Mouse (Mus musculus): ENCODE results near the gene Ppip5k1. TPM values are rescaled to one million over a fixed set of nuclear protein-coding genes. Genes with fewer than 3 reads are reported as not detected.

Gene Ppip5k1
- polyA plus RNA-seq, 1 experiment from 2014 or later = 8.9 TPM

DNA sequence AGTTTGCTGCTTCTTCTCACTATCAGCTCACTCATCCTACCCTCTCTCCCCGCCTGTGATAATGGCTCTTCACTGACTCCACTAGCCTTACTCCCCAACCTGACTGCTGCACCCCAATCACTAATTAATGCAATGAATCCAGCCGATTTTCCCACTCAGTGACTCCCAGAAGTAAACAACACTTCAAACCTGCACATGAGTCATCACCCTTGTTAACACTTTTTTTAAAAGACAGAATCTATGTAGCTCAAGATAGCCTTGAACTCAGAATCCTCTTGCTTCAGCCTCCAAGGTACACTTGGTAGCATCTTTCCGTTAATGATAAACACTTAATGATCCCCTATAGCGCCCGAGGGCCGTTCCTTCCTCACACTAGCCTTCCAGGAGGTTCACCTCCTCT is 818 bp downstream of the Ppip5k1 start:
- H3K27ac ChIP-seq = peak overlapping the region; percentile 89
- no peaks in the 10 kb centered on the region for H3K9me3 ChIP-seq (replicated peaks)
- peak overlapping the region; percentile 79 for H3K4me3 ChIP-seq
- H3K4me1 ChIP-seq = peaks cover 28% of the 10 kb centered on the region
- 2% methylated on average over 6 of the region's 6 CpGs for WGBS
- no peaks in the 10 kb centered on the region for H3K36me3 ChIP-seq
- no peak for DNase-seq (ENCODE audit: low spot score)
- H3K27me3 ChIP-seq (ENCODE audit: low read depth, poor library complexity, severe bottlenecking) = peaks cover 30% of the 10 kb centered on the region

DNA sequence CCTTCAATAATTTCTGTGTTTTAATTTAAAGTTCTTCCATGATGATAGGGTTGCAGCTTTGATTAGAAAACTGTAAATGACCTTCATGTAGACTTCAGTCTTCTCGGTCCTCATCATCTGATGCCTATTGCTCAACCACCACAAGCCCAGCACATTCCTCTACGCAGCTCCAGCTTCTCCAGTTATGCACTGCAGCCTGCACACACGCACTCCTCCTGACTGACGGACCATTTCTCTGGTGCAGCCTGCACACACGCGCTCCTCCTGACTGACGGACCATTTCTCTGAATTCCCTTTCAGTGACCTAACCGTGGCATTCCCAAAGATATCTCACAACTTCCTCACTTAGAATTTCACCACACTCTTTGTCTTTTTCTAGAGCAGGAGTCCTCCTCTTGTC is 2.0 kb downstream of the Ppip5k1 start:
- H3K36me3 ChIP-seq = no peaks in the 10 kb centered on the region
- 79% methylated on average over 8 of the region's 8 CpGs for WGBS

DNA sequence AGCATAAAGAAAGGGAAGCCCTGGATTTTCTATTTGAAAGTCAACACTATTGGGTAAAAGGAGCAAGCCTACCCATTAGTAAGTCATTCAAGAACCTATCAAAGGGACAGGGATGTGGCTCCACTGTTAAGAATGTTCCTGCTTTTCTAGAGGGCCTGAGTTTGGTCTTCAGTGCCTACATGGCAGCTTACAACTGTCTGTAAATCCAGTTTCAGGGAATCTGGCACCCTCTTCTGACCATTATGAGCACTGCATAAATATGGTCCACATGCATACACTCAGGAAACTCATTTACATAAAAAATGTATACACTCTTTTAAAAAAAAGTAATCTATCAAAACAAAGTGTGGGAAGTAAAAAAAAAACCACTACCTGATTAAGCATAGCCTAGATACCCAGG is 16.1 kb downstream of the Ppip5k1 start:
- DNase-seq (ENCODE audit: low spot score) = no peak

More for the DNA sequence above, 2.0 kb downstream of the Ppip5k1 start:
- peaks cover 20% of the 10 kb centered on the region for H3K4me1 ChIP-seq
- DNase-seq (ENCODE audit: low spot score) = no peak
- H3K27ac ChIP-seq = no peak overlapping the region
- no peak overlapping the region for H3K4me3 ChIP-seq
- H3K9me3 ChIP-seq (replicated peaks) = no peaks in the 10 kb centered on the region
- peaks cover 18% of the 10 kb centered on the region for H3K27me3 ChIP-seq (ENCODE audit: low read depth, poor library complexity, severe bottlenecking)

DNA sequence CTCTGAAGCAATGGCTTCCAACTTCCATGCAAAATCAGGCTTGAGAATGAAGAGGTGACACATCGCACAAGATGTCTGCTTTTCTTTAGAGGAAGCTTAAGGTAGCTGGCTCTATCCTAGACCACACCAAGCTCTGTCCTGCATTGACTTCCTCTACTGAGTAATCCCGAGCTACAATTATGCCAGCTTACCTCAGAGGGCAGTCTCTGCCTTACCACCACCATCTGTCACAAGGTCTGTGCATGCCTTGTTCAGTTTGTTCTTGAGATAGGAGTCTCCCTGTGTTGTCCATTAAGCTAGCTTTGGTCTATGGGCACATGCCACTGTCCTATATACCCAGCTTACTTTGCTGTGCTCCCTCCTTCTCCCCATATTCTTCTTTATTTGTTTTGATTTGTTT is 25.7 kb downstream of the Ppip5k1 start:
- Histone ChIP-seq H3K9me3 (replicated peaks) (no peaks in the 10 kb centered on the region), H3K27me3 (ENCODE audit: low read depth, poor library complexity, severe bottlenecking) (no peaks in the 10 kb centered on the region), H3K4me1 (peaks cover 7% of the 10 kb centered on the region), H3K36me3 (no peaks in the 10 kb centered on the region), H3K4me3 (no peak overlapping the region), H3K27ac (no peak overlapping the region)
- 95% methylated on average over 2 of the region's 2 CpGs for WGBS
- DNase-seq (ENCODE audit: low spot score) = no peak

More for the DNA sequence above, 16.1 kb downstream of the Ppip5k1 start:
- Histone ChIP-seq H3K27ac (no peak overlapping the region), H3K4me3 (no peak overlapping the region), H3K4me1 (no peaks in the 10 kb centered on the region), H3K36me3 (no peaks in the 10 kb centered on the region), H3K27me3 (ENCODE audit: low read depth, poor library complexity, severe bottlenecking) (no peaks in the 10 kb centered on the region), H3K9me3 (replicated peaks) (no peaks in the 10 kb centered on the region)

DNA sequence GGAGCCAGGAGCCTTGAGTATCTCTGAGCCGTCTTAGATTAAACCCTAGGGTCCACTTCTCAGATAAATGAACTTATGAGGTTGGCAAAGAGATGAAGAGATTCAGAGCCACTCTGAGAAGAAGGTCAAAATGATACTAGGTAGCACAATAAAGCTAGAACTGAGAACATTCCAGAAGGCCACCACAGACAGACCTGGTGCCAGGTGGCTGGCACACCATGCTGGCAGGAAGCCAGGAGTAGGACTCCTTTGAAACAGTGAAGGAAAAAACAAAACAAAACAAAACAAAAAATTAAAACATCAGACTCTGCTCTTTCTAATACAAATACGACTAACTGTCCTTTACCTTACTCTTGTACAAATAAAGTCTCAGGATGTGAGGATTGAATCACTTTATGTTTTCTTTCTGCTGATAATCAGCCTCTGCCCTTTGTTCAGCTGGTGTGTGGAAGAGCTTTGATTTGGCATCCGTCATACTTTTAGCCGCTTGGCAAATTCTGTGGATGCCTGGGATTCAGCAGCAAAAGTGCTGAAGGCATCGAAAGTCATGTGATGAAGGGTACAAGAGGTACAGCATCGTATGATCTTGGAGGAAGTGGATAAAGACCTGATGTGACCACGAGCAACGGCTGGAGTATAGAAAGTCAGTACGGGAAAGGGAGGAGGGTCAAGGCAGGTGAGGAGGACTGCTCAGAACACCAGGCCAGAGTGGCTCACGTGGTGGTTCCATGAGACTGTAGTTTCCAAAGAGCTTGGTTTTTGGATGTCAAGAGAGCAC is 31.3 kb downstream of the Ppip5k1 start:
- 88% methylated on average over 10 of the region's 10 CpGs for WGBS
- DNase-seq (ENCODE audit: low spot score) = no peak
- Histone ChIP-seq H3K36me3 (no peaks in the 10 kb centered on the region), H3K27me3 (ENCODE audit: low read depth, poor library complexity, severe bottlenecking) (no peaks in the 10 kb centered on the region), H3K4me1 (peaks cover 7% of the 10 kb centered on the region), H3K27ac (no peak overlapping the region), H3K4me3 (no peak overlapping the region), H3K9me3 (replicated peaks) (no peaks in the 10 kb centered on the region)

DNA sequence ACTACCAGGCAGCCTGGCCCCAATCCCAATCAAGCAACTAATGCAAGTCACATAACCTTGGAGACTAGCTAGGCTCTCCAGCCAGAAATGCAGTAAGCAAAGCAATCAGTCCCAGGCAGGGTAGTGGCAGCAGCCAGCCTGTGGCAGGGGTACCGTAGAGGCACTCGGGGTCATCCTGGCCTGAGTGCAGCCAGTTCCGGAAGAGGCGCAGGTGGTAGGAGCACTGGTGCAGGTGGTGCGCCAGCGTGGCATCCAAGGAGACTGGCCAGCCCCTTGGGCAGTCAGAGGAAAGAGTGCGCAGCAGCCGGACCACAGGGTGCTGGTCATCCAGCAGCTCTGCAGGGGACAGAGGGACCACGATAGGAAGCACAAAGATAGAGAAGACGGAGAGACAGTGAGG is 32.2 kb downstream of the Ppip5k1 start:
- DNase-seq (ENCODE audit: low spot score) = no peak
- H3K4me1 ChIP-seq = peaks cover 7% of the 10 kb centered on the region
- 90% methylated on average over 10 of the region's 10 CpGs for WGBS
- no peaks in the 10 kb centered on the region for H3K27me3 ChIP-seq (ENCODE audit: low read depth, poor library complexity, severe bottlenecking)
- no peak overlapping the region for H3K27ac ChIP-seq
- no peaks in the 10 kb centered on the region for H3K9me3 ChIP-seq (replicated peaks)
- no peaks in the 10 kb centered on the region for H3K36me3 ChIP-seq
- H3K4me3 ChIP-seq = no peak overlapping the region

DNA sequence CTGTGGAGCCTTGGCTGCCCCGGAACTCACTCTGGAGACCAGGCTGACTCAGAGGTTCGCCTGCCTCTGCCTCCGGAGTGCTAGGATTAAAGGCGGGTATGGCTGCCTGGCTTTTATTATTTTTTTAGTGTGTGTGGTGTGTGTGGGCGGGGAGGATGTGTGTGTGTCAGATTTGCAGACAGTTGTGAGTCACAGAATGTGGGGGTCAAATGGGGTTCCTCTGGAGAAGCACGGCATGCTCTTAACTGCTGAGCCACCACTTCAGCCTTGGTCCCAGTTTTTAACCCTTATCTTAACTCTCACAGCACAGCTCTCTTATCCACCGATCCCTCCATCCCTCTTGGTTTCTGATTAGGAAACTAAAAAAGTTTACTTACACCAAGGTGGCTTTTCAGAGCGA is 38.9 kb downstream of the Ppip5k1 start:
- Histone ChIP-seq H3K4me1 (no peaks in the 10 kb centered on the region), H3K27ac (no peak overlapping the region), H3K4me3 (no peak overlapping the region), H3K36me3 (no peaks in the 10 kb centered on the region), H3K9me3 (replicated peaks) (no peaks in the 10 kb centered on the region), H3K27me3 (ENCODE audit: low read depth, poor library complexity, severe bottlenecking) (no peaks in the 10 kb centered on the region)
- WGBS = 76% methylated on average over 8 of the region's 8 CpGs
- DNase-seq (ENCODE audit: low spot score) = no peak

DNA sequence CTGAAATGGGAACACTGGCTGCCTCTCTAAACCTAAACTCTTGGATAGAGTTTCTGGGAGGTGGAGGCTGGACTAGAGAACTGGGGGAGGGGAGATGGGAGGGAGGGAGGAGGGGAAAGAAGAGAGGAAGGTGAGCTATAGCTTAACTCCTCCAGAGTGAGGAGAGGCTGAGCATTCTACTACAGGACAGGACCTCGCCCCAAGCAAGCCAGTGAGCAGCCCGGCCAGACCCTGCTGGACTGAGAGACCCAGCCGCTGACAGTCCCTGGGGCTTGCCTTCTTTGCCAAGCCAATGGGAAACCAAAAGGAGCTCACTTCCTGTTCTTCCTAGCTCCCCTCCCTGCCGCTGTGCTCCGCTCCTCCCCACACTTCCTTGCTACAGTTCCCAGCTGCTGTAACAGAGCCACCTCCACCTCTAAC is 46.2 kb downstream of the Ppip5k1 start:
- no peak overlapping the region for H3K4me3 ChIP-seq
- peaks cover 42% of the 10 kb centered on the region for H3K27me3 ChIP-seq (ENCODE audit: low read depth, poor library complexity, severe bottlenecking)
- 17% methylated on average over 5 of the region's 5 CpGs for WGBS
- peak overlapping the region; percentile 74 for H3K27ac ChIP-seq
- H3K9me3 ChIP-seq (replicated peaks) = no peaks in the 10 kb centered on the region
- H3K36me3 ChIP-seq = peaks cover 3% of the 10 kb centered on the region; the same call in 1 of the 2 replicates
- DNase-seq (ENCODE audit: low spot score) = no peak
- H3K4me1 ChIP-seq = peaks cover 18% of the 10 kb centered on the region

DNA sequence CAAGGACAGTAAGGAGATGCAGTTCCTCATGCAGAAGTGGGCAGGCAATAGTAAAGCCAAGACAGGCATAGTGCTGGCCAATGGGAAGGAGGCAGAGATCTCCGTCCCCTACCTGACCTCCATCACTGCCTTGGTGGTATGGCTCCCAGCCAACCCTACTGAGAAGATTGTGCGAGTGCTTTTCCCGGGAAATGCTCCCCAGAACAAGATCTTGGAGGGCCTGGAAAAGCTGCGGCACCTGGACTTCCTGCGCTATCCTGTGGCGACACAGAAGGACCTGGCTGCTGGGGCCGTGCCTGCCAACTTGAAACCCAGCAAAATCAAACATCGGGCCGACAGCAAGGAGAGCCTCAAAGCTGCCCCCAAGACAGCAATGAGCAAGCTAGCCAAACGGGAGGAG is 55.2 kb downstream of the Ppip5k1 start:
- Histone ChIP-seq H3K9me3 (replicated peaks) (no peaks in the 10 kb centered on the region), H3K4me3 (no peak overlapping the region), H3K27ac (no peak overlapping the region), H3K4me1 (peaks cover 37% of the 10 kb centered on the region), H3K36me3 (peaks cover 3% of the 10 kb centered on the region), H3K27me3 (ENCODE audit: low read depth, poor library complexity, severe bottlenecking) (peaks cover 100% of the 10 kb centered on the region)
- WGBS = 84% methylated on average over 10 of the region's 10 CpGs
- DNase-seq (ENCODE audit: low spot score) = no peak

DNA sequence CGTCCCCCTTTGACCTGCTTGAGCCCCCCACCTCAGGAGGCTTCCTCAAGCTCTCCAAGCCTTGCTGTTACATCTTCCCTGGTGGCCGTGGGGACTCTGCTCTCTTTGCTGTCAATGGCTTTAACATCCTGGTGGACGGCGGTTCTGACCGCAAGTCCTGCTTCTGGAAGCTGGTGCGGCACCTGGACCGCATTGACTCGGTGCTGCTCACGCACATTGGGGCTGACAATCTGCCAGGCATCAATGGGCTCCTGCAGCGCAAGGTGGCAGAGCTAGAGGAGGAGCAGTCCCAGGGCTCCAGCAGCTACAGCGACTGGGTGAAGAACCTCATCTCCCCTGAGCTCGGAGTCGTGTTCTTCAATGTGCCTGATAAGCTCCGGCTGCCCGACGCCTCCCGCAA is 55.7 kb downstream of the Ppip5k1 start:
- Histone ChIP-seq H3K27ac (no peak overlapping the region), H3K36me3 (no peaks in the 10 kb centered on the region; the same call in 1 of the 2 replicates), H3K4me1 (peaks cover 43% of the 10 kb centered on the region), H3K27me3 (ENCODE audit: low read depth, poor library complexity, severe bottlenecking) (peaks cover 99% of the 10 kb centered on the region), H3K9me3 (replicated peaks) (no peaks in the 10 kb centered on the region), H3K4me3 (no peak overlapping the region)
- 83% methylated on average over 17 of the region's 17 CpGs for WGBS
- DNase-seq (ENCODE audit: low spot score) = no peak

DNA sequence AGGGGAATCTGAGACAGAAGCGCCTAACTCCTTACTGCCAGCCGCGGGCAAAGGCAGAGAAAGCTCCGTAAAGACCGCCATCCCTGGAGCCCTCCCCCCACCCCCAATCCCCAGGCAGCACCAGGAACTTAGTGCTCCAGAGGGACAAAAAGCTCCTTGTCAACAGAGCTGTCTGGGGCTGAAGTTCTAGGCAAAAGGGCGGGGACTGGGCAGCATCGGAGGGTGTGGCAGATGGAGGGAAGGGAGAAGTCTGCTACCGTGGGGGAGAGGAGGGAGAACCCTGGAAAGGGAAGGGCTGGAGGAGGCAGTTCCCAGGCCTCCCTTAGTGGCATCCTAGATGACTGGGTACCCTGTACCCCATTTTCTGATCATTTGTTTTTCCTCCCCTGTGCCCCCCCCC is 57.1 kb downstream of the Ppip5k1 start:
- no peak for DNase-seq (ENCODE audit: low spot score)
- Histone ChIP-seq H3K4me1 (peaks cover 52% of the 10 kb centered on the region), H3K27me3 (ENCODE audit: low read depth, poor library complexity, severe bottlenecking) (peaks cover 98% of the 10 kb centered on the region), H3K27ac (no peak overlapping the region), H3K9me3 (replicated peaks) (no peaks in the 10 kb centered on the region), H3K4me3 (peak overlapping the region; percentile 6; the same call in 1 of the 2 replicates), H3K36me3 (no peaks in the 10 kb centered on the region; the same call in 1 of the 2 replicates)
- 7% methylated on average over 8 of the region's 8 CpGs for WGBS

DNA sequence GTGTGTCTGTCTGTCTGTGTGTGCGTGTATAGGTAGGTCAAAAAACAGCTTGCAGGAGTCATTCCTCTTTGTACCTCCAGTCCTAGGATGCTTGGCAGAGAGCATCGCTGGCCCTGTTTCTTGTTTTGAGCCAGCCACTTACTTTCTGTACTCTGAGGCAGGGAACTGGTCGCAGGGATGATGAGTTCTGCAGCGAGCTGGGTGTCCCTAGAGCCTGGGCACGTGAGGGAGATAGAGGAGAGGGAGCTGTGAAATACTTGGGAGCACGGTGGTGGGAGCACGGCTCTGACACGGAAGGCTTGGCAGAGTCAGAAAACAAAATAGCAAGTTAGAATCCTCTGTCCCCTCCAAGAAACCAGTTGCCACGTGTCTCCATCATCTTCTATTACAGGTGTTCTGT is 57.5 kb downstream of the Ppip5k1 start:
- Histone ChIP-seq H3K4me1 (peaks cover 52% of the 10 kb centered on the region), H3K36me3 (no peaks in the 10 kb centered on the region; the same call in 1 of the 2 replicates), H3K27ac (no peak overlapping the region), H3K9me3 (replicated peaks) (no peaks in the 10 kb centered on the region), H3K27me3 (ENCODE audit: low read depth, poor library complexity, severe bottlenecking) (peaks cover 98% of the 10 kb centered on the region), H3K4me3 (peak overlapping the region; percentile 6; the same call in 1 of the 2 replicates)
- WGBS = 8% methylated on average over 9 of the region's 9 CpGs
- no peak for DNase-seq (ENCODE audit: low spot score)

DNA sequence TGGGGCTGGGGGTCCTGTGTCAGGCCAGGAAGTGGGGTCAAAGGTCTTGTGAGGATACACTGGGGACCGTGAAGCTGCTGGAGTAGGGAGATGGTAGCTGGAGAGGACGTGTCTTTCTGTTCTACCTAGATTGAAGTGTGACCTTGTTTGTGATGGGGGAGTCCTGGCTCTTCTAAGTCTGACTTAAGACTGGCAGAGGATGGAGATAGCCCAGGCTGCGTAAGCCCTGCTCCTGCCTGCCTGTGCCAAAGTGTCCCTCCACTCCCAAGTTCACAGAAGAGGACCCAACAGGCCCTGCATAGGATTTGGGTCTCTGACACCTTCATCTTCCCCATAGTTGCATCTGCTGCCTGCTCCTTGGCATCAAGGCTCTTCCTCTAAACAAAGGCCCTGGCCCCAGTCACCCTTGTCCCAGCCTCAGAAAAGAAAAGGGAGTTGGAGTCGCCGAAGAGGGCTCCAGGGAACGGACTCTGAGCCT is 58.4 kb downstream of the Ppip5k1 start:
- peak overlapping the region; percentile 46 for H3K4me3 ChIP-seq
- no peak overlapping the region; the same call in 1 of the 2 replicates for H3K27ac ChIP-seq
- H3K36me3 ChIP-seq = no peaks in the 10 kb centered on the region; the same call in 1 of the 2 replicates
- peaks cover 98% of the 10 kb centered on the region for H3K27me3 ChIP-seq (ENCODE audit: low read depth, poor library complexity, severe bottlenecking)
- DNase-seq (ENCODE audit: low spot score) = no peak
- H3K9me3 ChIP-seq (replicated peaks) = no peaks in the 10 kb centered on the region
- 9% methylated on average over 6 of the region's 6 CpGs for WGBS
- H3K4me1 ChIP-seq = peaks cover 52% of the 10 kb centered on the region
